Mouse (Mus musculus): ENCODE measurements around the gene Syne2. TPM values are rescaled to one million over a fixed set of nuclear protein-coding genes. Genes with fewer than 3 reads are reported as not detected.
A peak's percentile ranks its signal among the peaks of the same experiment; 100 is the strongest.

Gene Syne2
- polyA plus RNA-seq, 1 experiment, result 28.9 TPM

GRCm38 (mm10) chr12:75933561-75933960, 115.6 kb downstream of the Syne2 start:
- Histone ChIP-seq H3K9me3 (replicated peaks; ENCODE audit: control insufficient read depth, insufficient read depth, low read length, poor library complexity, severe bottlenecking) (no peaks in the 10 kb centered on the region), H3K36me3 (ENCODE audit: control insufficient read depth, insufficient read depth, low read length, poor library complexity, severe bottlenecking) (no peaks in the 10 kb centered on the region), H3K27ac (ENCODE audit: insufficient read depth, low read length) (no peak overlapping the region), H3K27me3 (ENCODE audit: control insufficient read depth, insufficient read depth, low read length, poor library complexity, severe bottlenecking) (no peaks in the 10 kb centered on the region), H3K9ac (ENCODE audit: low read depth, poor library complexity, severe bottlenecking) (no peak overlapping the region), H3K4me3 (ENCODE audit: low read depth, low read length) (no peak overlapping the region), H3K4me1 (ENCODE audit: control insufficient read depth, insufficient read depth, low read length) (no peaks in the 10 kb centered on the region)
- TF ChIP-seq POLR2A (IDR thresholded peaks at IDR 0.05; ENCODE audit: insufficient read depth, low read length) (no peak), CTCF (IDR thresholded peaks at IDR 0.05; ENCODE audit: low read depth, low read length) (no peak), EP300 (IDR thresholded peaks at IDR 0.05; ENCODE audit: insufficient read depth, low read depth, low read length) (no peak)

- Histone ChIP-seq H3K4me1 (ENCODE audit: control insufficient read depth, insufficient read depth, low read length) (no peaks in the 10 kb centered on the region), H3K27me3 (ENCODE audit: control insufficient read depth, insufficient read depth, low read length, poor library complexity, severe bottlenecking) (no peaks in the 10 kb centered on the region), H3K9me3 (replicated peaks; ENCODE audit: control insufficient read depth, insufficient read depth, low read length, poor library complexity, severe bottlenecking) (no peaks in the 10 kb centered on the region), H3K9ac (ENCODE audit: low read depth, poor library complexity, severe bottlenecking) (no peak overlapping the region), H3K27ac (ENCODE audit: insufficient read depth, low read length) (no peak overlapping the region), H3K4me3 (ENCODE audit: low read depth, low read length) (no peak overlapping the region), H3K36me3 (ENCODE audit: control insufficient read depth, insufficient read depth, low read length, poor library complexity, severe bottlenecking) (no peaks in the 10 kb centered on the region)
- no peak for TF ChIP-seq POLR2A (IDR thresholded peaks at IDR 0.05; ENCODE audit: insufficient read depth, low read length)
- TF ChIP-seq CTCF (IDR thresholded peaks at IDR 0.05; ENCODE audit: low read depth, low read length), result peak; percentile 88
Measured at GRCm38 (mm10) chr12:75951328-75951727, 133.4 kb downstream of the Syne2 start.

- Histone ChIP-seq H3K4me1 (ENCODE audit: control insufficient read depth, insufficient read depth, low read length) (no peaks in the 10 kb centered on the region), H3K9ac (ENCODE audit: low read depth, poor library complexity, severe bottlenecking) (no peak overlapping the region), H3K36me3 (ENCODE audit: control insufficient read depth, insufficient read depth, low read length, poor library complexity, severe bottlenecking) (no peaks in the 10 kb centered on the region), H3K4me3 (ENCODE audit: low read depth, low read length) (no peak overlapping the region), H3K9me3 (replicated peaks; ENCODE audit: control insufficient read depth, insufficient read depth, low read length, poor library complexity, severe bottlenecking) (no peaks in the 10 kb centered on the region), H3K27ac (ENCODE audit: insufficient read depth, low read length) (no peak overlapping the region), H3K27me3 (ENCODE audit: control insufficient read depth, insufficient read depth, low read length, poor library complexity, severe bottlenecking) (no peaks in the 10 kb centered on the region)
- no peak for TF ChIP-seq POLR2A (IDR thresholded peaks at IDR 0.05; ENCODE audit: insufficient read depth, low read length)
- TF ChIP-seq CTCF (IDR thresholded peaks at IDR 0.05; ENCODE audit: low read depth, low read length), result no peak
Measured at GRCm38 (mm10) chr12:75952011-75952410, 134.1 kb downstream of the Syne2 start.

GRCm38 (mm10) chr12:75966441-75967195, 148.7 kb downstream of the Syne2 start:
- TF ChIP-seq POLR2A (IDR thresholded peaks at IDR 0.05; ENCODE audit: insufficient read depth, low read length) (no peak), EP300 (IDR thresholded peaks at IDR 0.05; ENCODE audit: insufficient read depth, low read depth, low read length) (no peak), CTCF (IDR thresholded peaks at IDR 0.05; ENCODE audit: low read depth, low read length) (no peak)
- no peak overlapping the region for H3K27ac ChIP-seq (ENCODE audit: insufficient read depth, low read length)
- H3K4me1 ChIP-seq (ENCODE audit: control insufficient read depth, insufficient read depth, low read length), result no peaks in the 10 kb centered on the region
- H3K36me3 ChIP-seq (ENCODE audit: control insufficient read depth, insufficient read depth, low read length, poor library complexity, severe bottlenecking), result no peaks in the 10 kb centered on the region
- no peak overlapping the region for H3K9ac ChIP-seq (ENCODE audit: low read depth, poor library complexity, severe bottlenecking)
- no peaks in the 10 kb centered on the region for H3K27me3 ChIP-seq (ENCODE audit: control insufficient read depth, insufficient read depth, low read length, poor library complexity, severe bottlenecking)
- H3K9me3 ChIP-seq (replicated peaks; ENCODE audit: control insufficient read depth, insufficient read depth, low read length, poor library complexity, severe bottlenecking), result no peaks in the 10 kb centered on the region
- H3K4me3 ChIP-seq (ENCODE audit: low read depth, low read length), result no peak overlapping the region

GRCm38 (mm10) chr12:75979079-75979478, 161.1 kb downstream of the Syne2 start:
- TF ChIP-seq CTCF (IDR thresholded peaks at IDR 0.05; ENCODE audit: low read depth, low read length) (no peak), POLR2A (IDR thresholded peaks at IDR 0.05; ENCODE audit: insufficient read depth, low read length) (no peak), EP300 (IDR thresholded peaks at IDR 0.05; ENCODE audit: insufficient read depth, low read depth, low read length) (no peak)
- H3K9ac ChIP-seq (ENCODE audit: low read depth, poor library complexity, severe bottlenecking), result no peak overlapping the region
- no peaks in the 10 kb centered on the region for H3K27me3 ChIP-seq (ENCODE audit: control insufficient read depth, insufficient read depth, low read length, poor library complexity, severe bottlenecking)
- H3K27ac ChIP-seq (ENCODE audit: insufficient read depth, low read length), result no peak overlapping the region
- no peaks in the 10 kb centered on the region for H3K9me3 ChIP-seq (replicated peaks; ENCODE audit: control insufficient read depth, insufficient read depth, low read length, poor library complexity, severe bottlenecking)
- no peak overlapping the region for H3K4me3 ChIP-seq (ENCODE audit: low read depth, low read length)
- H3K36me3 ChIP-seq (ENCODE audit: control insufficient read depth, insufficient read depth, low read length, poor library complexity, severe bottlenecking), result no peaks in the 10 kb centered on the region
- H3K4me1 ChIP-seq (ENCODE audit: control insufficient read depth, insufficient read depth, low read length), result no peaks in the 10 kb centered on the region

- TF ChIP-seq CTCF (IDR thresholded peaks at IDR 0.05; ENCODE audit: low read depth, low read length), result no peak
- no peak for TF ChIP-seq POLR2A (IDR thresholded peaks at IDR 0.05; ENCODE audit: insufficient read depth, low read length)
- TF ChIP-seq EP300 (IDR thresholded peaks at IDR 0.05; ENCODE audit: insufficient read depth, low read depth, low read length), result no peak
- Histone ChIP-seq H3K27me3 (ENCODE audit: control insufficient read depth, insufficient read depth, low read length, poor library complexity, severe bottlenecking) (no peaks in the 10 kb centered on the region), H3K4me1 (ENCODE audit: control insufficient read depth, insufficient read depth, low read length) (no peaks in the 10 kb centered on the region), H3K9ac (ENCODE audit: low read depth, poor library complexity, severe bottlenecking) (no peak overlapping the region), H3K36me3 (ENCODE audit: control insufficient read depth, insufficient read depth, low read length, poor library complexity, severe bottlenecking) (no peaks in the 10 kb centered on the region), H3K9me3 (replicated peaks; ENCODE audit: control insufficient read depth, insufficient read depth, low read length, poor library complexity, severe bottlenecking) (no peaks in the 10 kb centered on the region), H3K27ac (ENCODE audit: insufficient read depth, low read length) (no peak overlapping the region), H3K4me3 (ENCODE audit: low read depth, low read length) (no peak overlapping the region)
Measured at GRCm38 (mm10) chr12:75983336-75983735, 165.4 kb downstream of the Syne2 start.

Data from ES-Bruce4 (cell line).